Mouse (Mus musculus): ENCODE data around the gene Gcnt4. TPM values are rescaled to one million over a fixed set of nuclear protein-coding genes. Genes with fewer than 3 reads are reported as not detected.

Gene Gcnt4
- polyA plus RNA-seq, 1 experiment from 2014 or later: 1.7 TPM

DNA sequence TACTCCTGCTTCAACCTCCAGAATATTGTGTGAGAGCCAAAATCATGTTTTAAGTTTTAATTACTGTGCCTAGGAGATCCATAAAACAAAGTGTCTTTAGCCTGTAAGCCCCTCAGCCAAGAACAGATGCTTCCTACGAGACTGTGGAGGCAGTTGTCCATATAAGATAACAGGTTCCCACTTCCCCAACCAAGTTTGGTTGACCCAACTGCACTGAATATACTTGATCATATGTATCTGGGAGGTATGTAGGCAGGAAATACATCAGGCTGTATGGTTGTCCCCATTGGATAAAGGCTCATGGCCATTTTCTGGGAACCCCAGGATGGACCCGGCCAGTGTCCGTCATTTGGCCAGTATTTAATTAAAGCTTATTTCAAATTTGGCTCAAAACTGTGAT lies 65.6 kb downstream of the Gcnt4 start:
- no peak for DNase-seq (ENCODE audit: low read depth, low spot score)
- no peak for ATAC-seq
- in situ Hi-C loops (cut with MboI; ENCODE audit: low pct_unique_long_range_greater_than_20kb): no loop called here
- H3K27me3 ChIP-seq: no peaks in the 10 kb centered on the region
- CTCF ChIA-PET: no interaction called here
- no peak for TF ChIP-seq CTCF (IDR thresholded peaks at IDR 0.05)
- POLR2A ChIA-PET: no interaction called here

DNA sequence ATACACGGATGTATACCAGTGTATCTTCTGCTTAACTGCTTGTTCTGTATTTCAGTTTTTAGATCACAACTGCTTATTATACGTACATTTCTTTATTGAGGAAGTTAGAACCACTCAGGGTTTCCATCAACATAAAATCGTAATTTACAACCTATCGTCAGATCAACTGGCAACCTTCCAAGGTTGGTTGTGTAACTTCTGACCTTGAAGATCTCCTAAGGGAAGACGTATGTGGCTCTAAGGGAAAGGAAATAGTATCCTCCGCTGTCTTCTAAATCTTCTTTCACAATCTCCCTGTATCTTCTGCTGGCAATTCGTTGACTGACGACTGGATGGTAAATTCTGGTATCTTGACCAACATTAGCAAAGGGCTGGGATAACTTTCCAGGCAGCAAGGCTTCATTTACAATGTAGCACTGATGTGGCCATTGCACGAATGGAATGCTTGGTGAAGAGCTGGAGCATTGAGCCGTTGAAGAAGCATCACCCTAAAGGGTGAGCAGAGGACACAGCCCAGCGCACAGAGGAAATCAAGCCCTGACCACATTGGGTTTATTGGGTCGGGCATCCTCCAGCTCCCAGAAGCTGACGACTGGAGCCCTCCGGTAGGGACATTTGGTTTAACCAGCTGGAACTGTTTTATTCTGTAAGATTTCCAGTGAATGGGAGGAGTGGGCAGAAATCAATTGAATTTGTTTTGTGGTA lies 66.2 kb downstream of the Gcnt4 start:
- ATAC-seq (peak; percentile 47), DNase-seq (ENCODE audit: low read depth, low spot score) (no peak)
- POLR2A ChIA-PET: no interaction called here
- in situ Hi-C loops (cut with MboI; ENCODE audit: low pct_unique_long_range_greater_than_20kb): no loop called here
- CTCF ChIA-PET: no interaction called here
- no peak for TF ChIP-seq CTCF (IDR thresholded peaks at IDR 0.05)
- no peaks in the 10 kb centered on the region for H3K27me3 ChIP-seq

GRCm38 (mm10) chr13:96993291-96993989 lies 69.0 kb downstream of the Gcnt4 start:
- DNase-seq (ENCODE audit: low read depth, low spot score) (no peak), ATAC-seq (no peak)
- H3K27me3 ChIP-seq: no peaks in the 10 kb centered on the region
- CTCF ChIA-PET: no interaction called here
- POLR2A ChIA-PET: no interaction called here
- in situ Hi-C loops (cut with MboI; ENCODE audit: low pct_unique_long_range_greater_than_20kb): no loop called here
- no peak for TF ChIP-seq CTCF (IDR thresholded peaks at IDR 0.05)

DNA sequence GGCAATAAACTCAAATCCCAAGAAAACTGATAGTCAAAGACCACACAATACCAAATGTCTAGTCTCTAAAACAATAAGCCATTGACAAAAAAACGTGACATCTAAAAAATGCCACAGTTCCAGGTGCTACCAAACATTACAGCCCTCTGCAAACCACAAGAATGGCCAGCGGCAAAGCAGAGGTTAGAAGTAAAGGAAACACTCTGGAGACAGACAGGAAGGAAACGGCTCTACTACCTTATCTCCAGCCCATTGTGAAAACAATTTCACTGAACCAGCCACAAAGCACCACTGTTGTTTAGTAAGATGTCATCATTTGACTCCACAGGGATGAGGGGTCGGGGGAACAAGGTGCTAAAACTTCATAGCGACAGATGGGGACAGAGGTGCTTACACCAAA lies 70.8 kb downstream of the Gcnt4 start:
- in situ Hi-C loops (cut with MboI; ENCODE audit: low pct_unique_long_range_greater_than_20kb): no loop called here
- no peaks in the 10 kb centered on the region for H3K27me3 ChIP-seq
- ChIA-PET POLR2A (no interaction called here), CTCF (no interaction called here)
- ATAC-seq (no peak), DNase-seq (ENCODE audit: low read depth, low spot score) (no peak)
- no peak for TF ChIP-seq CTCF (IDR thresholded peaks at IDR 0.05)

DNA sequence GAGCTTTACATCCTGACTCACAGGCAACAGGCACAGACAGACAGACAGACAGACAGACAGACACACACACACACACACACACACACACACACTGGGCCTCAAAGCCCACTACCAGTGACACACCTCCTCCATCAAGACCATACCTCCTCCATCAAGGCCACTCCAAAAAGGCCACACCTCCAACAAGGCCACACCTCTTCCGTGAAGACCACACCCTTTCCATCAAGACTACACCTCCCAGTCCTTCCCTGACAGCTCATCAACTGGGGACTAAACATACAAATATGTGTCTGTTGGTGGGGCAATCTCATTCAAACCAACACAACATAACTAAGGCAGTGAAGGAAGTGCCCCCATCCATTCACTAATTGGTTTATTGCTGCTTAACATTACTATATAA lies 72.6 kb downstream of the Gcnt4 start:
- ATAC-seq (no peak), DNase-seq (ENCODE audit: low read depth, low spot score) (no peak)
- TF ChIP-seq CTCF (IDR thresholded peaks at IDR 0.05): no peak
- CTCF ChIA-PET: interaction anchor here (0.8 kb wide), 1 partner anchor 10 kb away, joined by 3 read pairs; no protein-coding TSS in a partner anchor
- POLR2A ChIA-PET: no interaction called here
- in situ Hi-C loops (cut with MboI; ENCODE audit: low pct_unique_long_range_greater_than_20kb): no loop called here
- no peaks in the 10 kb centered on the region for H3K27me3 ChIP-seq

Other genes with a start within 250 kb of the Gcnt4 start
- gene Ankrd31, start 176.4 kb upstream of the Gcnt4 start, polyA plus RNA-seq (2021): not detected
- not detected for gene 1700029F12Rik, start 109.7 kb downstream of the Gcnt4 start, polyA plus RNA-seq (2021)
- 0.31 TPM for gene Fam169a, start 142.6 kb downstream of the Gcnt4 start, polyA plus RNA-seq (2021)
- gene Gm6169, start 174.5 kb downstream of the Gcnt4 start, polyA plus RNA-seq (2021): 62.5 TPM
- 29.4 TPM for gene Gfm2, start 213.2 kb downstream of the Gcnt4 start, polyA plus RNA-seq (2021)
- 99.9 TPM for gene Nsa2, start 213.2 kb downstream of the Gcnt4 start, polyA plus RNA-seq (2021)